Mouse (Mus musculus) midbrain, embryonic 15.5 days (tissue): Measurements from ENCODE around the gene Atp6v1f. TPM values are rescaled to one million over a fixed set of nuclear protein-coding genes. Genes with fewer than 3 reads are reported as not detected.
A peak's percentile ranks its signal among the peaks of the same experiment; 100 is the strongest.

ENCODE experiments used
- ATAC-seq: fragments of 200-750 bp; cut with Nextera tagmentation; replicated peaks from 2 replicates; pipeline ENCODE4 v1.8.0; 2017; ENCODE audit warnings: moderate TSS enrichment
- H3K27ac ChIP-seq: fragments of 300-500 bp; sonication (generic); 2 replicates; pipeline ENCODE4 v1.5.1; 2015; ENCODE audit warnings: mild to moderate bottlenecking, inconsistent platforms
- H3K27me3 ChIP-seq: fragments of 300-500 bp; sonication (generic); replicated peaks from 2 replicates; pipeline ENCODE4 v1.6.1; 2015; ENCODE audit warnings: inconsistent platforms
- H3K36me3 ChIP-seq: fragments of 300-500 bp; sonication (generic); replicated peaks from 2 replicates; pipeline ENCODE4 v1.6.1; 2015; ENCODE audit warnings: inconsistent platforms
- H3K4me1 ChIP-seq: fragments of 300-500 bp; sonication (generic); 2 replicates; pipeline ENCODE4 v1.6.1; 2015; ENCODE audit warnings: inconsistent platforms
- H3K4me2 ChIP-seq: fragments of 300-500 bp; sonication (generic); 2 replicates; pipeline ENCODE4 v1.6.1; 2015; ENCODE audit warnings: inconsistent platforms, mild to moderate bottlenecking, moderate library complexity
- H3K4me3 ChIP-seq: fragments of 300-500 bp; sonication (generic); 2 replicates; pipeline ENCODE4 v1.5.1; 2015; ENCODE audit warnings: mild to moderate bottlenecking, inconsistent platforms
- H3K9ac ChIP-seq: fragments of 300-500 bp; sonication (generic); 2 replicates; pipeline ENCODE4 v1.6.1; 2015; ENCODE audit warnings: mild to moderate bottlenecking, inconsistent platforms
- H3K9me3 ChIP-seq: fragments of 300-500 bp; sonication (generic); 2 replicates; pipeline ENCODE4 v1.6.1; 2016; ENCODE audit warnings: inconsistent platforms
- WGBS: fragments of 180-500 bp; shearing (Covaris S2); methylation state at CpG from one replicate; pipeline ENCODE4 v1.1.7; 2015; ENCODE audit warnings: mixed read lengths; 5-methylcytosine and 5-hydroxymethylcytosine counted together
- polyA plus RNA-seq: library from polyadenylated mRNA; unstranded; fragments of >200 nt; fragmentation: Nextera tagmentation; extraction: Ambion mirVana; gene quantifications from 2 replicates; pipeline ENCODE4 v1.2.1, GENCODE M21; 2015

Gene Atp6v1f
- polyA plus RNA-seq, 1 experiment from 2014 or later, result 342 TPM

- peaks cover 5% of the 10 kb centered on the region; the same call in 1 of the 2 replicates for H3K36me3 ChIP-seq
- peak overlapping the region; percentile 37 for H3K4me3 ChIP-seq
- WGBS, result 3% methylated on average over 33 of the region's 33 CpGs
- H3K27me3 ChIP-seq, result peaks cover 5% of the 10 kb centered on the region
- ATAC-seq, result peak; percentile 84
- no peak overlapping the region for H3K27ac ChIP-seq
- peak overlapping the region; percentile 52 for H3K4me2 ChIP-seq
- H3K9ac ChIP-seq, result peak overlapping the region; percentile 21; the same call in 1 of the 2 replicates
- H3K9me3 ChIP-seq, result no peaks in the 10 kb centered on the region
- peaks cover 9% of the 10 kb centered on the region for H3K4me1 ChIP-seq
Measured at GRCm38 (mm10) chr6:29473941-29474691, 6.6 kb downstream of the Atp6v1f start.

DNA sequence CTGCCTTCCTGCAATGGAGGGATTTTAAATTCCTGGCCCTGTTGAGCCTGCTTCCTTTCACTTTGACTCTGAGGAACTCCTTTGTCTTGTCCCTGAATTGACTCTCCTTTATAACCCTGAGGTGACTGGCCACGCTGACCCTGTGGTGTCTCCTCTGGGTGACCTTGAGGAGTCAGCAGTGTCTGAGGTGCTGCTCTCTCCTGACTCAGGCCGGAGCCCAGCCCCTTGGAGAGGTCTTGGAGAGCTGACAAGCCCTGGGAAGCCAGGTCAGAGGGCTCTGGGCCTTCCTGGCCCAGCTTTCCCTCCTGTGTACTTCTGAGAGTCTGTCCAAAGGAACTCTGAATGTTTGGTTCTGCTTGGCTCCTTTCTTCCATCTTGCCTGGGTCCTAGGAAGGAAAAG lies 7.2 kb downstream of the Atp6v1f start:
- no peaks in the 10 kb centered on the region for H3K9me3 ChIP-seq
- H3K9ac ChIP-seq, result no peak overlapping the region
- H3K4me3 ChIP-seq, result no peak overlapping the region
- no peak overlapping the region for H3K4me2 ChIP-seq
- WGBS, result 68% methylated on average over 2 of the region's 2 CpGs
- no peak overlapping the region for H3K27ac ChIP-seq
- peaks cover 5% of the 10 kb centered on the region for H3K27me3 ChIP-seq
- peaks cover 6% of the 10 kb centered on the region; the same call in 1 of the 2 replicates for H3K4me1 ChIP-seq
- ATAC-seq, result no peak
- peaks cover 5% of the 10 kb centered on the region; the same call in 1 of the 2 replicates for H3K36me3 ChIP-seq

DNA sequence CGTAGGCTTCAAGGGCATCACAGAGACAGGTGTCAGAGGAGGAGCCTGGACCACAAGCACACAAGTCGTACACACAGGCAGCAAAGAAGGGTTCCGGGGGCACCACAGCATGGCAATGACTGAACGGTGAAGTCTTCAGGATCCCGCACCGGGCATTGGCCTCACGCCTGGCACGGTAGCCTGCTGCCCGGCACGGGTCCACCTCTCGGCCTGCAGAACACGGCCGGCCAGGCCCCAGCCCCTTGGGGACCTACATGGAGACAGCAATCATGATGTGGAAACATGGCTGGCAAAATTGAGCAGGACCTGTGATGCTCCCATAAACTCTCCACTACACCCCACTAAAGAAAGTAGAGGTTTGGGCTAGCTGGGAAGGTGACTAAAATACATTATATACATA lies 15.2 kb downstream of the Atp6v1f start:
- no peak overlapping the region for H3K4me3 ChIP-seq
- no peak for ATAC-seq
- H3K36me3 ChIP-seq, result no peaks in the 10 kb centered on the region
- WGBS, result 92% methylated on average over 13 of the region's 13 CpGs
- H3K4me1 ChIP-seq, result peaks cover 7% of the 10 kb centered on the region
- H3K9ac ChIP-seq, result no peak overlapping the region
- H3K9me3 ChIP-seq, result no peaks in the 10 kb centered on the region
- peaks cover 4% of the 10 kb centered on the region; the same call in 1 of the 2 replicates for H3K27me3 ChIP-seq
- H3K4me2 ChIP-seq, result no peak overlapping the region
- no peak overlapping the region for H3K27ac ChIP-seq

DNA sequence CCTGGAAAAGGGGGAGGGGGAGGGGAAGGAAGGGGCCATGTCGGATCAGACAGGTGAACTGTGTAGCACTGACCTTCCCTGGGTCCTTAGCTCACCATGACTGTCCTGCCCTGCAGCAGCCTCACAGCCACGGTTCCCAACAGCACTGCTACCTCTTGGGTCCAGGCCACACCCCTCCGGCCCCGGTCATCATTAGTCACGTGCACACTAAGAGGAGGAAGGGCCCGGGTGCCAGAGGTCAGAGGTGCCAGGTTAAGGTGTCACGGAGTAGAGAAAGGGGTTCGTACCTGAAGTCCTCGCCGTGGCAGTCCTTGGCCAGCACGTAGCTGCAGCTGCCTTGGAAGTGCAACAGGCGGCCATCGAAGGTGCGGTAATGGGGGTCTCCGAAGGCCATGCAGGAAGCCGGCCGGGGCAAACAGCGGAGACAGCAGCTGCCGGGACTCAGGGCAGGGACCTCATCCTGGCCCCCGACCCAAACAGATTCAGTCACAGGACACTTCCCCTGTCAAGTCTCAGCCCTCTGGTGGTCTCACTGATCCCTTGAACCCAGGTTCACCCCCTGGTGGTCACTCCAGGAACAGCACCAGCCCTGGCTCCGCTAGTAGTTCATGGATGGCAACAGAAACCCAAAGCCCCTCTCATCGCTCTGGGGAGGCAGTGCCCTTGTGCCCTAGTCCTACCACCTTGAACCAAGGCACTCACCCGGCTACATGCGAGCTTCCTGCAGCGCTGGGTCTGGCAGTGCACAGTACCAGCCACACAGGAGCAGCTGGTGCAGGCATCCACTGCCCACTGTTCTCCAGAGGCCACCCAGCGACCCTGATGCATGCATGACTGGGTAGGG lies 17.4 kb downstream of the Atp6v1f start:
- Histone ChIP-seq H3K9me3 (no peaks in the 10 kb centered on the region), H3K27ac (no peak overlapping the region), H3K36me3 (no peaks in the 10 kb centered on the region), H3K9ac (no peak overlapping the region), H3K4me3 (peak overlapping the region; percentile 20), H3K4me1 (peaks cover 7% of the 10 kb centered on the region), H3K27me3 (peaks cover 4% of the 10 kb centered on the region; the same call in 1 of the 2 replicates), H3K4me2 (peak overlapping the region; percentile 49)
- peak; percentile 58; the same call in 1 of the 2 replicates for ATAC-seq
- WGBS, result 5% methylated on average over 26 of the region's 26 CpGs

- Histone ChIP-seq H3K9me3 (no peaks in the 10 kb centered on the region), H3K9ac (no peak overlapping the region), H3K36me3 (no peaks in the 10 kb centered on the region), H3K27me3 (peaks cover 4% of the 10 kb centered on the region; the same call in 1 of the 2 replicates), H3K4me2 (no peak overlapping the region), H3K4me1 (peaks cover 7% of the 10 kb centered on the region), H3K27ac (no peak overlapping the region), H3K4me3 (no peak overlapping the region)
- WGBS, result 46% methylated on average over 2 of the region's 2 CpGs
- no peak for ATAC-seq
Measured at GRCm38 (mm10) chr6:29485951-29486350, 18.4 kb downstream of the Atp6v1f start.

GRCm38 (mm10) chr6:29494101-29494500 lies 26.6 kb downstream of the Atp6v1f start:
- H3K4me2 ChIP-seq, result no peak overlapping the region
- peaks cover 39% of the 10 kb centered on the region for H3K27me3 ChIP-seq
- ATAC-seq, result no peak
- no peaks in the 10 kb centered on the region for H3K36me3 ChIP-seq
- H3K9me3 ChIP-seq, result no peaks in the 10 kb centered on the region
- no peak overlapping the region for H3K4me3 ChIP-seq
- no peak overlapping the region for H3K27ac ChIP-seq
- H3K4me1 ChIP-seq, result peaks cover 3% of the 10 kb centered on the region; the same call in 1 of the 2 replicates
- no peak overlapping the region for H3K9ac ChIP-seq
- 87% methylated on average over 4 of the region's 4 CpGs for WGBS

DNA sequence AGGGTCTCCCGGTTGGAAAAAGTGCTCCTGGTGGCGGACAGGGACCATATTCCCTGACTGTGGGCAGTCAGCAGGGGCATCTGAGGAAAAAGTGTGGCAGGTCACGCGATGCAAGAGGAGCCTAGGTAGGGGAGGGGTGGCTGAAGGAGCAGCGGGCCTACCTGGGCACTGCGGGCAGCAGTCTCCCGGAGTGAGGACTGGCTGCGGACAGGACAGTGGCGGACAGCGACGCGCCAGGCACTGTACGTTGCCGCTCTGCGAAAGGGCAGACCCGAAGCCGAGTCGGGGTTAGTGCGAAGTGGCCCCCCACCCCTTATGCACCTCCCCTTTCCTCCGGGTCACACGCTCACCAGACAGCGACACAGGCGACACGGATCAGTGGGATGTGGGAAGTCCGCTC lies 28.8 kb downstream of the Atp6v1f start:
- Histone ChIP-seq H3K27me3 (peaks cover 39% of the 10 kb centered on the region), H3K4me2 (peak overlapping the region; percentile 9; the same call in 1 of the 2 replicates), H3K36me3 (no peaks in the 10 kb centered on the region), H3K4me3 (no peak overlapping the region), H3K9ac (no peak overlapping the region), H3K4me1 (peaks cover 3% of the 10 kb centered on the region; the same call in 1 of the 2 replicates), H3K9me3 (no peaks in the 10 kb centered on the region), H3K27ac (no peak overlapping the region)
- no peak for ATAC-seq
- WGBS, result 11% methylated on average over 25 of the region's 25 CpGs

GRCm38 (mm10) chr6:29497791-29498190 lies 30.3 kb downstream of the Atp6v1f start:
- peak; percentile 70 for ATAC-seq
- Histone ChIP-seq H3K36me3 (no peaks in the 10 kb centered on the region), H3K27ac (no peak overlapping the region), H3K4me2 (no peak overlapping the region), H3K9ac (no peak overlapping the region), H3K4me1 (peaks cover 3% of the 10 kb centered on the region; the same call in 1 of the 2 replicates), H3K4me3 (no peak overlapping the region), H3K9me3 (no peaks in the 10 kb centered on the region), H3K27me3 (peaks cover 39% of the 10 kb centered on the region)
- WGBS, result 21% methylated on average over 2 of the region's 2 CpGs

- ATAC-seq, result no peak
- Histone ChIP-seq H3K9ac (no peak overlapping the region), H3K4me2 (no peak overlapping the region), H3K36me3 (no peaks in the 10 kb centered on the region), H3K9me3 (no peaks in the 10 kb centered on the region), H3K27ac (no peak overlapping the region), H3K4me1 (peaks cover 3% of the 10 kb centered on the region; the same call in 1 of the 2 replicates), H3K4me3 (no peak overlapping the region), H3K27me3 (peaks cover 29% of the 10 kb centered on the region)
- whole genome bisulfite sequencing, result 97% methylated on average over 7 of the region's 7 CpGs
Measured at GRCm38 (mm10) chr6:29500177-29500576, 32.7 kb downstream of the Atp6v1f start.

GRCm38 (mm10) chr6:29500810-29501209 lies 33.3 kb downstream of the Atp6v1f start:
- no peak for ATAC-seq
- 90% methylated on average over 6 of the region's 6 CpGs for WGBS
- H3K27ac ChIP-seq, result no peak overlapping the region

GRCm38 (mm10) chr6:29501599-29501998 lies 34.1 kb downstream of the Atp6v1f start:
- Histone ChIP-seq H3K4me1 (no peaks in the 10 kb centered on the region), H3K4me2 (no peak overlapping the region), H3K4me3 (no peak overlapping the region), H3K27me3 (peaks cover 26% of the 10 kb centered on the region), H3K36me3 (no peaks in the 10 kb centered on the region), H3K9ac (no peak overlapping the region), H3K27ac (no peak overlapping the region), H3K9me3 (no peaks in the 10 kb centered on the region)
- ATAC-seq, result no peak
- WGBS, result 100% methylated on average over 1 of the region's 1 CpGs

More at GRCm38 (mm10) chr6:29500810-29501209, 33.3 kb downstream of the Atp6v1f start:
- H3K9me3 ChIP-seq, result no peaks in the 10 kb centered on the region
- H3K4me1 ChIP-seq, result peaks cover 3% of the 10 kb centered on the region; the same call in 1 of the 2 replicates
- H3K4me2 ChIP-seq, result no peak overlapping the region
- no peak overlapping the region for H3K4me3 ChIP-seq
- peaks cover 29% of the 10 kb centered on the region for H3K27me3 ChIP-seq
- no peaks in the 10 kb centered on the region for H3K36me3 ChIP-seq
- H3K9ac ChIP-seq, result no peak overlapping the region

DNA sequence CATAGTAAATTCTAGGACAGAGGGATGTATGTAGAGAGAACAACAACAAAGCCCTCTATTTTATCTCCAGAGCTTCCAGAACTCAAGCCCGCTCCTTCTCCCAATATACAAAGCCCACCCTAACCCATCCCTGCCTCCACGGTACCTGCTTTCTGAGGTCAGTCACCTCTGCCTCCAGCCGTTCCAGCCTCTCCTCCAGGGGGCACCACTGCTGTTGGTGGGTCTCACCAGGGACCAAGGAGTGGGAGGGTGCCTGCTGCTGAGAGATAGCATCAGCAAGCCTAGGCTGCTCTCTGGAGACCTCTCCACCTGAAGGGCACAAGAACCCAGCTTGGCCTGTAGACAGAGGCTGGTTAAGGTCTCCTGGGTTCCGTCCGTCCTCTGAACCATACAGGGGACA lies 38.0 kb downstream of the Atp6v1f start:
- H3K4me1 ChIP-seq, result peaks cover 14% of the 10 kb centered on the region
- H3K4me3 ChIP-seq, result no peak overlapping the region
- H3K4me2 ChIP-seq, result no peak overlapping the region
- no peak for ATAC-seq
- no peaks in the 10 kb centered on the region for H3K36me3 ChIP-seq
- no peaks in the 10 kb centered on the region for H3K9me3 ChIP-seq
- peaks cover 34% of the 10 kb centered on the region for H3K27me3 ChIP-seq
- H3K27ac ChIP-seq, result no peak overlapping the region
- 94% methylated on average over 5 of the region's 5 CpGs for WGBS
- H3K9ac ChIP-seq, result no peak overlapping the region
